Mouse (Mus musculus) layer of hippocampus, adult 11-12 months (tissue): ENCODE results near the gene Trpc7.

Experiments used
- DNase-seq: peaks from one replicate; pipeline ENCODE4 v3.0.0; 2022; ENCODE audit warnings: low spot score

Gene Trpc7

GRCm38 (mm10) chr13:56895893-56896292 lies at the start of gene Trpc7:
Trpc7 (minus strand) TSS chr13:56895993.
- DNase-seq, result no peak

GRCm38 (mm10) chr13:56939261-56939660 lies 43.5 kb upstream of the Trpc7 start:
- no peak for DNase-seq

- DNase-seq, result no peak
Measured at GRCm38 (mm10) chr13:56933832-56934510, 38.2 kb upstream of the Trpc7 start.

GRCm38 (mm10) chr13:56930421-56930820 lies 34.6 kb upstream of the Trpc7 start:
- DNase-seq, result no peak

GRCm38 (mm10) chr13:56922976-56923375 lies 27.2 kb upstream of the Trpc7 start:
- no peak for DNase-seq

GRCm38 (mm10) chr13:56921251-56921650 lies 25.5 kb upstream of the Trpc7 start:
- no peak for DNase-seq

GRCm38 (mm10) chr13:56914721-56915120 lies 18.9 kb upstream of the Trpc7 start:
- no peak for DNase-seq

- DNase-seq, result no peak
Measured at GRCm38 (mm10) chr13:56911093-56911492, 15.3 kb upstream of the Trpc7 start.

- DNase-seq, result peak; percentile 10
Measured at GRCm38 (mm10) chr13:56895386-56895785, 407 bp downstream of the Trpc7 start.

- DNase-seq, result peak; percentile 9
Measured at GRCm38 (mm10) chr13:56894543-56894942, 1.2 kb downstream of the Trpc7 start.

- DNase-seq, result no peak
Measured at GRCm38 (mm10) chr13:56889888-56890287, 5.9 kb downstream of the Trpc7 start.

GRCm38 (mm10) chr13:56882931-56883330 lies 12.9 kb downstream of the Trpc7 start:
- DNase-seq, result no peak

- DNase-seq, result no peak
Measured at GRCm38 (mm10) chr13:56864567-56864966, 31.2 kb downstream of the Trpc7 start.

- no peak for DNase-seq
Measured at GRCm38 (mm10) chr13:56862011-56862410, 33.8 kb downstream of the Trpc7 start.

GRCm38 (mm10) chr13:56854506-56854905 lies 41.3 kb downstream of the Trpc7 start:
- no peak for DNase-seq

- DNase-seq, result peak; percentile 38
Measured at GRCm38 (mm10) chr13:56853436-56853835, 42.4 kb downstream of the Trpc7 start.

- DNase-seq, result no peak
Measured at GRCm38 (mm10) chr13:56845866-56846265, 49.9 kb downstream of the Trpc7 start.

GRCm38 (mm10) chr13:56815471-56815870 lies 80.3 kb downstream of the Trpc7 start:
- DNase-seq, result no peak

- peak; percentile 91 for DNase-seq
Measured at GRCm38 (mm10) chr13:56806776-56807490, 88.9 kb downstream of the Trpc7 start.

GRCm38 (mm10) chr13:56805131-56805530 lies 90.7 kb downstream of the Trpc7 start:
- DNase-seq, result no peak

- no peak for DNase-seq
Measured at GRCm38 (mm10) chr13:56797459-56797858, 98.3 kb downstream of the Trpc7 start.

- no peak for DNase-seq
Measured at GRCm38 (mm10) chr13:56795501-56795900, 100.3 kb downstream of the Trpc7 start.

GRCm38 (mm10) chr13:56794441-56794840 lies 101.4 kb downstream of the Trpc7 start:
- no peak for DNase-seq

- no peak for DNase-seq
Measured at GRCm38 (mm10) chr13:56792844-56793243, 102.9 kb downstream of the Trpc7 start.
